Mouse (Mus musculus) heart, embryonic 15.5 days (tissue): ENCODE measurements around the gene Cfap206. TPM values are rescaled to one million over a fixed set of nuclear protein-coding genes. Genes with fewer than 3 reads are reported as not detected.

Source experiments
- ATAC-seq: fragments of 200-750 bp; cut with Nextera tagmentation; replicated peaks from 2 replicates; pipeline ENCODE4 v1.8.0; 2017; ENCODE audit warnings: low read depth, moderate TSS enrichment; ENCODE audit not compliant: insufficient number of reproducible peaks, insufficient read depth, low FRiP score
- H3K27ac ChIP-seq: fragments of 300-500 bp; sonication (generic); 2 replicates; pipeline ENCODE4 v1.5.1; 2015; ENCODE audit warnings: mild to moderate bottlenecking, inconsistent platforms
- H3K27me3 ChIP-seq: fragments of 300-500 bp; sonication (generic); 2 replicates; pipeline ENCODE4 v1.6.1; 2015; ENCODE audit warnings: inconsistent platforms
- H3K36me3 ChIP-seq: fragments of 300-500 bp; sonication (generic); 2 replicates; pipeline ENCODE4 v1.6.1; 2015; ENCODE audit warnings: mild to moderate bottlenecking, inconsistent platforms
- H3K4me1 ChIP-seq: fragments of 300-500 bp; sonication (generic); replicated peaks from 2 replicates; pipeline ENCODE4 v1.6.1; 2015; ENCODE audit warnings: inconsistent platforms
- H3K4me2 ChIP-seq: fragments of 300-500 bp; sonication (generic); 2 replicates; pipeline ENCODE4 v1.6.1; 2015; ENCODE audit warnings: inconsistent platforms, mild to moderate bottlenecking, moderate library complexity
- H3K4me3 ChIP-seq: fragments of 300-500 bp; sonication (generic); 2 replicates; pipeline ENCODE4 v1.5.1; 2015; ENCODE audit warnings: mild to moderate bottlenecking, inconsistent platforms
- H3K9ac ChIP-seq: fragments of 300-500 bp; sonication (generic); 2 replicates; pipeline ENCODE4 v1.6.1; 2015; ENCODE audit warnings: mild to moderate bottlenecking, inconsistent platforms
- H3K9me3 ChIP-seq: fragments of 300-500 bp; sonication (generic); replicated peaks from 2 replicates; pipeline ENCODE4 v1.6.1; 2016; ENCODE audit warnings: inconsistent platforms
- WGBS: fragments of 180-500 bp; shearing (Covaris S2); methylation state at CpG from one replicate; pipeline ENCODE4 v1.1.7; 2015; ENCODE audit warnings: mixed read lengths; 5-methylcytosine and 5-hydroxymethylcytosine counted together
- polyA plus RNA-seq: library from polyadenylated mRNA; unstranded; fragments of >200 nt; fragmentation: Nextera tagmentation; extraction: Ambion mirVana; gene quantifications from 2 replicates; pipeline ENCODE4 v1.2.1, GENCODE M21; 2015

Cfap206 gene
- polyA plus RNA-seq, 1 experiment from 2014 or later, result 0.30 TPM

- no peak for ATAC-seq
- H3K4me2 ChIP-seq, result no peak overlapping the region
- no peaks in the 10 kb centered on the region for H3K9me3 ChIP-seq
- H3K4me3 ChIP-seq, result no peak overlapping the region
- H3K4me1 ChIP-seq, result no peaks in the 10 kb centered on the region
- no peak overlapping the region for H3K27ac ChIP-seq
- 78% methylated on average over 6 of the region's 6 CpGs for WGBS
- H3K36me3 ChIP-seq, result peaks cover 76% of the 10 kb centered on the region
- no peak overlapping the region for H3K9ac ChIP-seq
- no peaks in the 10 kb centered on the region for H3K27me3 ChIP-seq
These were observed 68.1 kb downstream of the Cfap206 start for GRCm38 (mm10) chr4:34661927-34662326.

- 91% methylated on average over 2 of the region's 2 CpGs for WGBS
- H3K4me3 ChIP-seq, result no peak overlapping the region
- ATAC-seq, result no peak
- H3K9ac ChIP-seq, result no peak overlapping the region
- no peak overlapping the region for H3K27ac ChIP-seq
- no peaks in the 10 kb centered on the region for H3K9me3 ChIP-seq
- H3K36me3 ChIP-seq, result peaks cover 78% of the 10 kb centered on the region
- no peak overlapping the region for H3K4me2 ChIP-seq
- no peaks in the 10 kb centered on the region for H3K4me1 ChIP-seq
- H3K27me3 ChIP-seq, result no peaks in the 10 kb centered on the region
These were observed 68.5 kb downstream of the Cfap206 start for GRCm38 (mm10) chr4:34661514-34661913.

GRCm38 (mm10) chr4:34659012-34659411, 71.0 kb downstream of the Cfap206 start:
- 89% methylated on average over 2 of the region's 2 CpGs for WGBS
- no peak for ATAC-seq

GRCm38 (mm10) chr4:34656101-34656500, 73.9 kb downstream of the Cfap206 start:
- 89% methylated on average over 10 of the region's 10 CpGs for WGBS

More at GRCm38 (mm10) chr4:34659012-34659411, 71.0 kb downstream of the Cfap206 start:
- Histone ChIP-seq H3K4me3 (no peak overlapping the region), H3K4me2 (no peak overlapping the region), H3K4me1 (no peaks in the 10 kb centered on the region), H3K36me3 (peaks cover 81% of the 10 kb centered on the region), H3K9me3 (no peaks in the 10 kb centered on the region), H3K9ac (no peak overlapping the region), H3K27ac (no peak overlapping the region), H3K27me3 (no peaks in the 10 kb centered on the region)

GRCm38 (mm10) chr4:34653179-34653578, 76.8 kb downstream of the Cfap206 start:
- peaks cover 53% of the 10 kb centered on the region for H3K36me3 ChIP-seq
- no peaks in the 10 kb centered on the region for H3K4me1 ChIP-seq
- no peaks in the 10 kb centered on the region for H3K9me3 ChIP-seq
- H3K4me3 ChIP-seq, result no peak overlapping the region
- ATAC-seq, result no peak
- no peak overlapping the region for H3K9ac ChIP-seq
- H3K4me2 ChIP-seq, result no peak overlapping the region
- no peak overlapping the region for H3K27ac ChIP-seq
- 86% methylated on average over 7 of the region's 7 CpGs for WGBS
- H3K27me3 ChIP-seq, result no peaks in the 10 kb centered on the region

More at GRCm38 (mm10) chr4:34656101-34656500, 73.9 kb downstream of the Cfap206 start:
- Histone ChIP-seq H3K27me3 (no peaks in the 10 kb centered on the region), H3K9ac (no peak overlapping the region), H3K27ac (no peak overlapping the region), H3K4me1 (no peaks in the 10 kb centered on the region), H3K4me2 (no peak overlapping the region), H3K9me3 (no peaks in the 10 kb centered on the region), H3K36me3 (peaks cover 72% of the 10 kb centered on the region), H3K4me3 (no peak overlapping the region)
- no peak for ATAC-seq

- H3K4me2 ChIP-seq, result no peak overlapping the region
- no peak overlapping the region for H3K9ac ChIP-seq
- H3K4me3 ChIP-seq, result no peak overlapping the region
- H3K27ac ChIP-seq, result no peak overlapping the region
- no peaks in the 10 kb centered on the region for H3K4me1 ChIP-seq
- no peaks in the 10 kb centered on the region for H3K9me3 ChIP-seq
- H3K27me3 ChIP-seq, result no peaks in the 10 kb centered on the region
- H3K36me3 ChIP-seq, result peaks cover 54% of the 10 kb centered on the region
- ATAC-seq, result no peak
These were observed 85.2 kb downstream of the Cfap206 start for GRCm38 (mm10) chr4:34644779-34645178.

- whole genome bisulfite sequencing, result 97% methylated on average over 3 of the region's 3 CpGs
These were observed 89.3 kb downstream of the Cfap206 start for GRCm38 (mm10) chr4:34640731-34641130.

GRCm38 (mm10) chr4:34639745-34640364, 90.2 kb downstream of the Cfap206 start:
- no peak overlapping the region for H3K27ac ChIP-seq
- H3K4me1 ChIP-seq, result no peaks in the 10 kb centered on the region
- H3K27me3 ChIP-seq, result no peaks in the 10 kb centered on the region
- WGBS, result 84% methylated on average over 5 of the region's 5 CpGs
- H3K36me3 ChIP-seq, result peaks cover 36% of the 10 kb centered on the region
- no peak overlapping the region for H3K9ac ChIP-seq
- no peak overlapping the region for H3K4me2 ChIP-seq
- no peaks in the 10 kb centered on the region for H3K9me3 ChIP-seq
- ATAC-seq, result no peak
- no peak overlapping the region for H3K4me3 ChIP-seq

More at GRCm38 (mm10) chr4:34640731-34641130, 89.3 kb downstream of the Cfap206 start:
- Histone ChIP-seq H3K4me1 (no peaks in the 10 kb centered on the region), H3K9me3 (no peaks in the 10 kb centered on the region), H3K27me3 (no peaks in the 10 kb centered on the region), H3K4me2 (no peak overlapping the region), H3K27ac (no peak overlapping the region), H3K36me3 (peaks cover 39% of the 10 kb centered on the region), H3K9ac (no peak overlapping the region), H3K4me3 (no peak overlapping the region)
- no peak for ATAC-seq

Other genes starting within 250 kb of the Cfap206 start
- 41.4 and 44.8 TPM in 2 replicates for gene Akirin2, start 179.3 kb downstream of the Cfap206 start, polyA plus RNA-seq
- gene Orc3, start 115.3 kb downstream of the Cfap206 start, polyA plus RNA-seq, result 58.0 and 63.8 TPM in 2 replicates
- gene Rars2, start 115.2 kb downstream of the Cfap206 start, polyA plus RNA-seq, result 45.4 and 49.0 TPM in 2 replicates
- gene Slc35a1, start 42.8 kb downstream of the Cfap206 start, polyA plus RNA-seq, result 36.5 and 45.6 TPM in 2 replicates
- not detected in 2 replicates for gene Gm136, start 26.1 kb upstream of the Cfap206 start, polyA plus RNA-seq
- gene Smim8, start 48.2 kb upstream of the Cfap206 start, polyA plus RNA-seq, result 57.6 and 65.1 TPM in 2 replicates
- gene Zfp292, start 152.8 kb upstream of the Cfap206 start, polyA plus RNA-seq, result 11.8 and 12.2 TPM in 2 replicates
- gene Cga, start 163.6 kb upstream of the Cfap206 start, polyA plus RNA-seq, result not detected in 2 replicates